Mouse (Mus musculus) hindbrain, embryonic 15.5 days (tissue): Measurements from ENCODE around the gene Adprhl1. TPM values are rescaled to one million over a fixed set of nuclear protein-coding genes. Genes with fewer than 3 reads are reported as not detected.

Experiments
- ATAC-seq: fragments of 200-750 bp; cut with Nextera tagmentation; 2 replicates; pipeline ENCODE4 v1.8.0; 2017; ENCODE audit warnings: low read depth, moderate number of reproducible peaks, moderate TSS enrichment; ENCODE audit not compliant: low FRiP score
- H3K27ac ChIP-seq: fragments of 300-500 bp; sonication (generic); replicated peaks from 2 replicates; pipeline ENCODE4 v1.5.1; 2015; ENCODE audit warnings: mild to moderate bottlenecking, inconsistent platforms
- H3K27me3 ChIP-seq: fragments of 300-500 bp; sonication (generic); 2 replicates; pipeline ENCODE4 v1.6.1; 2015; ENCODE audit warnings: control low read depth, inconsistent platforms
- H3K36me3 ChIP-seq: fragments of 300-500 bp; sonication (generic); 2 replicates; pipeline ENCODE4 v1.6.1; 2015; ENCODE audit warnings: control low read depth, inconsistent platforms
- H3K4me1 ChIP-seq: fragments of 300-500 bp; sonication (generic); replicated peaks from 2 replicates; pipeline ENCODE4 v1.6.1; 2015; ENCODE audit warnings: control low read depth, inconsistent platforms
- H3K4me2 ChIP-seq: fragments of 300-500 bp; sonication (generic); 2 replicates; pipeline ENCODE4 v1.6.1; 2015; ENCODE audit warnings: moderate library complexity, mild to moderate bottlenecking, inconsistent platforms
- H3K4me3 ChIP-seq: fragments of 300-500 bp; sonication (generic); 2 replicates; pipeline ENCODE4 v1.5.1; 2015; ENCODE audit warnings: mild to moderate bottlenecking, inconsistent platforms
- H3K9ac ChIP-seq: fragments of 300-500 bp; sonication (generic); 2 replicates; pipeline ENCODE4 v1.6.1; 2015; ENCODE audit warnings: inconsistent platforms
- H3K9me3 ChIP-seq: fragments of 300-500 bp; sonication (generic); 2 replicates; pipeline ENCODE4 v1.6.1; 2016; ENCODE audit warnings: control low read depth, inconsistent platforms
- WGBS: fragments of 180-500 bp; shearing (Covaris S2); methylation state at CpG from one replicate; pipeline ENCODE4 v1.1.7; 2015; 5-methylcytosine and 5-hydroxymethylcytosine counted together
- polyA plus RNA-seq: library from polyadenylated mRNA; unstranded; fragments of >200 nt; fragmentation: Nextera tagmentation; extraction: Ambion mirVana; gene quantifications from 2 replicates; pipeline ENCODE4 v1.2.1, GENCODE M21; 2015

Adprhl1 gene
- 0.14 and 0.17 TPM in 2 replicates for polyA plus RNA-seq

DNA sequence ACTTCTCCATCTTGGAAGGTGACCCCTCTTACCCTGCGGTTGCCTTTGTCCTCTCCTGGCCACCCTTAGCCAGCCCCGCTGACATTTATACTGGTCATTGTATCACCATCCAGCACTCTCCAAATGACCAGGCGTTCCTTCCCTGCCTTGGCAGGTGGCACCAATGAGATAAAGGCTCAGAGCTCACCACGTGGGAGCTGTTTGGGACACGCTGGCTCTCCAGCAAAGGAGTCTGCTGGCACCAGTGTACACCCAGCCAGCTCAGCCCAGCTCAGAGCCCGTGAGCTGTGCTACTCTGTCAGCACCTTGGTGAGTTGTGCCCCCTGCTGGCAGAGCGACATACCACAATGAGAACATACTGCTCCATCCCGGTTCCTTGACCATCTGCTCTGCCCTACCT lies at the start of gene Adprhl1:
Gene Adprhl1, minus strand, starts transcription at position 144 of the 400 bp plus-strand sequence.
- no peak within 1 kb of the TSS for H3K27ac ChIP-seq
- no peaks in the 10 kb centered on the region for H3K27me3 ChIP-seq
- peak; percentile 56; the same call in 1 of the 2 replicates for ATAC-seq
- no peak within 1 kb of the TSS for H3K4me3 ChIP-seq
- peaks cover 22% of the 10 kb centered on the region for H3K36me3 ChIP-seq
- 40% methylated on average over 8 of the region's 8 CpGs for WGBS
- no peaks in the 10 kb centered on the region for H3K4me1 ChIP-seq
- no peak within 1 kb of the TSS for H3K4me2 ChIP-seq
- H3K9ac ChIP-seq: no peak within 1 kb of the TSS
- no peaks in the 10 kb centered on the region for H3K9me3 ChIP-seq

DNA sequence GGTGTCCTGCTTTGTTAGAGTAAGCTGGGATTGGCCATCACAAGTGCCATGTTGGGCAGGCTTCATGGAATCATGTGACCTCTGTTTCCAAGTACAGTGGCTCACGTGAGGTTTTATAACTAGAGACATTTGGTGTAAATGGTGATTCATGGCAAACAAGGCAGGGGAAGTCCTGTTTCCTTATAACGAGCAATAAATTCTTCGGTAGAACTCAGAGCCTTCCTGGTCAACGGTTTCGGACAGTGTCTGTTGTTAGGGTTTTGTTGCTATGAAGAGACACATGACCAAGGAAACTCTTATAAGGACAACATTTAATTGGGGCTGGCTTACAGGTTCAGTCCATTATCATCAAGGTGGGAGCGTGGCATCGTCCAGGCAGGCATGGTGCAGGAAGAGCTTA lies 47.1 kb upstream of the Adprhl1 start:
- WGBS: 95% methylated on average over 7 of the region's 7 CpGs
- no peak for ATAC-seq

DNA sequence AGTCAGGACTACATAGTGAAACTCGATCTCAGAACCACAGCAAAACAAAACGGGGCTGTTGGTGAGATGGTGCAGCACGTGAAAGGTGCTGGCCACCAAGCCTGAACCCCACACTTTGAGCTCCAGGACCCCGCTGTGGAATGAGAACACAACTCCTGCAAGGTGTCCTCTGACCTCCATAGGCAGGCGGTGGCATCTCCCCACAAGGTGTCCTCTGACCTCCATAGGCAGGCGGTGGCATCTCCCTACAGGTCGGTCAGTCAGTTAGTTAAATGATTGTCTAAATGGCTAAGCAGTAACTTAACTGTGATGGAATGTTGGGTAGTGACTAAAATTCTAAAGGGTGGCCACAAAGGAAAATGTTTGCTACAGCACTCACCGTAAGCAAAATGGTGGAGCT lies 45.6 kb upstream of the Adprhl1 start:
- H3K36me3 ChIP-seq: peaks cover 80% of the 10 kb centered on the region
- H3K4me1 ChIP-seq: no peaks in the 10 kb centered on the region
- no peak for ATAC-seq
- no peak overlapping the region for H3K9ac ChIP-seq
- no peak overlapping the region for H3K27ac ChIP-seq
- H3K4me2 ChIP-seq: no peak overlapping the region
- 96% methylated on average over 8 of the region's 8 CpGs for WGBS
- no peaks in the 10 kb centered on the region for H3K27me3 ChIP-seq
- H3K9me3 ChIP-seq: no peaks in the 10 kb centered on the region
- no peak overlapping the region for H3K4me3 ChIP-seq

More for the DNA sequence above, 47.1 kb upstream of the Adprhl1 start:
- H3K36me3 ChIP-seq: peaks cover 83% of the 10 kb centered on the region
- H3K4me1 ChIP-seq: no peaks in the 10 kb centered on the region
- no peak overlapping the region for H3K9ac ChIP-seq
- H3K9me3 ChIP-seq: no peaks in the 10 kb centered on the region
- no peaks in the 10 kb centered on the region for H3K27me3 ChIP-seq
- no peak overlapping the region for H3K4me3 ChIP-seq
- no peak overlapping the region for H3K27ac ChIP-seq
- H3K4me2 ChIP-seq: no peak overlapping the region

DNA sequence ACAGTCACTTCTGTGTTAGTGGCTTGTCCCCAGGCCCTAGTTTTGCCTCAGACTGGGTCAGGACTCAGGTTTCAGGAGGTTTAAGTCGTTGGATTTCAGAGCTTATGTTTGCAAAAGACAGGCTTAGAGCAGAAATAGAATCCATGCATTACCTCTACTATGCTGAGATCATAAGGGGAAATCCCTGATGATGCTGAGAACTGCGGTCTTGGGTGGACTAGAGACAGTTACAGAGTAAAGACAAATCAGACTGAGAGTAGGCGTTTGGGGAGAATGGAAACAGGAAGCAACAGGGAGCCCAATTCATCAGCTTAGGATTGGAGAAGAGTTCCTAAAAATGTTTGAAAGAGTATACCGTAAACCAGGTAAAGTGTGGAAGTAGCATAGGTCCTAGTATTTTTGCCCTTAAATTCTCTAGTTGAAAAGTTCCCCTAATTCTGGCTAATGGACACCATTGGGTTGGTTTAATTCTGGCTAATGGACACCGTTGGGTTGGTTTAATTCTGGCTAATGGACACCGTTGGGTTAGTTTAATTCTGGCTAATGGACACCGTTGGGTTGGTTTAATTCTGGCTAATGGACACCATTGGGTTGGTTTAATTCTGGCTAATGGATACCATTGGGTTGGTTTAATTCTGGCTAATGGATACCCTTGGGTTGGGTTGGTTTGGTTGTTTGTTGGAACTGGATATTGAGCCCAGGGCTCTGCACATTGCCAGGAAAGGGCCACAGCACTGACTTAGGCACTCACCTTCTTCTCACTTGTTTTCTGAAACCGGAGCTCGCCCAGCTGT lies 39.9 kb upstream of the Adprhl1 start:
- peaks cover 51% of the 10 kb centered on the region for H3K36me3 ChIP-seq
- H3K9ac ChIP-seq: no peak overlapping the region
- no peak overlapping the region for H3K4me2 ChIP-seq
- H3K4me1 ChIP-seq: peaks cover 6% of the 10 kb centered on the region
- no peaks in the 10 kb centered on the region for H3K9me3 ChIP-seq
- no peak overlapping the region for H3K27ac ChIP-seq
- no peak for ATAC-seq
- H3K27me3 ChIP-seq: no peaks in the 10 kb centered on the region
- WGBS: 95% methylated on average over 9 of the region's 9 CpGs
- no peak overlapping the region for H3K4me3 ChIP-seq

DNA sequence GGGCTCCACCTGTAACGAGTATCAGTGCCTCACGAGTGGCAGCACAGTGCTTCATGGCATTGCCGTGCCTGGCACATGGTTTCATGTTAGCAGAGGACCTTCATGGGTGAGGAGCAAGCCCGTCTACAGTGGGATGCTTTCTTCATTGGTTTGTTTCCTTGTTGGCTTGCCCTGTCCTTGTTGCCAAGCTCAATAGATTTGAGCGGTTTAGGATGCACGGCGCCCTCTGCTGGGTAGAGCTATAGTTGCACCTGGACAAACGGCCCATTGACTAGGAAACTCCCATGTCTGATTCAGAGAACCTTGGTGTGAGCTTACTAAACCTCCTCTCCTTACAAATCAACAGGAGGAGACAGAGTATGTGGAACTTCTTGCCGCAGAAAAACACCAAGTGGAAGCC lies 38.4 kb upstream of the Adprhl1 start:
- Histone ChIP-seq H3K9ac (no peak overlapping the region), H3K4me2 (no peak overlapping the region), H3K9me3 (no peaks in the 10 kb centered on the region), H3K27ac (no peak overlapping the region), H3K27me3 (no peaks in the 10 kb centered on the region), H3K36me3 (peaks cover 46% of the 10 kb centered on the region), H3K4me3 (no peak overlapping the region), H3K4me1 (peaks cover 10% of the 10 kb centered on the region)
- no peak for ATAC-seq
- WGBS: 29% methylated on average over 9 of the region's 9 CpGs

DNA sequence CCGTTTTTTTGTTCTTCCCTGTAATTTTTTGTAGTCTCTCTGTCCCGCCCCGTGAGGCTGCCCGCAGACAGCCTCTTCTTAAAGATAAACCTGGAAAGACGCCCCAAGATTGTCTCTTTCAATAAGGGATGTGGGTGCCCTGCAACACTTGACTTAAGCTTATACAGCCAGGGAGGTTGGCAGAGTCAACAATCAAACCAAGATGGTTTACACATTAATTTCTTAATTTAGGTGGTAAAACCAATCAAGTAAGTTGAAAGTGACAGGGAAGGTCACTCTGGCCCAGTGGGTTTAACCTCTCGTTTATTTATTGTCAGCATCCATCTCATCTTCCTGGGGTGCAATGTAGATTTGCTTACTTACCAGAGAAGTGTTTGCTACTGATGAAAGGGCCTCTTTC lies 34.7 kb upstream of the Adprhl1 start:
- Histone ChIP-seq H3K4me1 (peaks cover 25% of the 10 kb centered on the region), H3K27me3 (no peaks in the 10 kb centered on the region), H3K9me3 (no peaks in the 10 kb centered on the region), H3K4me2 (peak overlapping the region; percentile 97), H3K9ac (peak overlapping the region; percentile 86), H3K4me3 (peak overlapping the region; percentile 96), H3K36me3 (peaks cover 14% of the 10 kb centered on the region), H3K27ac (peak overlapping the region; percentile 90; the same call in 1 of the 2 replicates)
- WGBS: 3% methylated on average over 6 of the region's 6 CpGs
- ATAC-seq: no peak

DNA sequence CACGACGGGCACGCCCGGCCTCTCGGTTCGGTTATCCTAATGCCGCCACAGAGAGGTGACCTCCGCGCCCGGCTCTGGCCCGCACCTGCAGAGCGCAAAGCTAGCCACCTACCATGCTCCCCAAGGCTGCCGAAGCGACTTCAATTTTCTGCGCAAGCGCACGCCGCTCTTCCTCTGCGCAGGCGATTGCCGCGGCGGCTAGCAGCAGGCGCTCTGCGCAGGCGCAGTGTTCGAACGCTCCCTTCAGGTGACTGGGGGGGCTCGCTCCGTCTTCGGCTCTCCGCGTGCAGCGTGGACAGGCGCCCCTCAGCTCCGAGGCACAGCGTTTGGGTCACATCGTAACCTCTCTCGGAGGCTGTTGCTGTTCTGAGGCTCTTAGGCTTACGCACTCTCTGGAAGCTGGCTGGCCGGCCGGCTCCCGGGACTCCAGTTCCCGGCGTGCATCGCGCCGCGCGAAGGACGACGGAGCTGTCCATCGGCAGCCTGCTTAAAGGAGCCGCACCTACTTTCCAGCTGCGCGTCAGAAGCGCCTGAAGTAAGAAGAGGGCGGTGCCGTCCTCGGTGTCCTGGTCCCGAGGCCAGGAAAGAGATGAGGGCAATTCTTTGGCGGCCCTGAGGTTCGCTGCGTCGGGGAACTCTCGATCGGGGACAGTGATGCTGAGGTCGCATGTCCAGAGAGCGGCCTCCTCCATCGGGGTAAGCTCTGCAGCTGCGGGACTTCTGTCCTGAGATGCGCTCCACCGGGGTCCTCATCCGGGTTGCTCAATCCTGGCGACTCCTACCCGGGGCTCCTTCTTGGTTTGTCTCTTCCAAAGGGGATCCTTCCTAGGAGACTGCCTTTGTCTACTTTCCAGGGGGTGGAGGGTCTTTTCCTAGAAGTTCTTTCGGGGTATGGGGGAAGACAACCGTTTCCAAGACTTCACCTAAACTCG lies 34.0 kb upstream of the Adprhl1 start, which contains the start of the genes Dcun1d2 and Tmco3:
Gene Dcun1d2, minus strand, starts transcription at position 440 of the 932 bp plus-strand sequence.
Gene Tmco3, plus strand, starts transcription at position 499 of the 932 bp plus-strand sequence.
- H3K9me3 ChIP-seq: no peaks in the 10 kb centered on the region
- peak within 1 kb of the TSS; percentile 90 for H3K27ac ChIP-seq
- H3K4me2 ChIP-seq: peak within 1 kb of the TSS; percentile 97
- peaks cover 25% of the 10 kb centered on the region for H3K4me1 ChIP-seq
- ATAC-seq: peak; percentile 94
- H3K27me3 ChIP-seq: no peaks in the 10 kb centered on the region
- peak within 1 kb of the TSS; percentile 86 for H3K9ac ChIP-seq
- peaks cover 9% of the 10 kb centered on the region for H3K36me3 ChIP-seq
- under 1% methylated on average over 79 of the region's 79 CpGs for WGBS
- peak within 1 kb of the TSS; percentile 96 for H3K4me3 ChIP-seq

DNA sequence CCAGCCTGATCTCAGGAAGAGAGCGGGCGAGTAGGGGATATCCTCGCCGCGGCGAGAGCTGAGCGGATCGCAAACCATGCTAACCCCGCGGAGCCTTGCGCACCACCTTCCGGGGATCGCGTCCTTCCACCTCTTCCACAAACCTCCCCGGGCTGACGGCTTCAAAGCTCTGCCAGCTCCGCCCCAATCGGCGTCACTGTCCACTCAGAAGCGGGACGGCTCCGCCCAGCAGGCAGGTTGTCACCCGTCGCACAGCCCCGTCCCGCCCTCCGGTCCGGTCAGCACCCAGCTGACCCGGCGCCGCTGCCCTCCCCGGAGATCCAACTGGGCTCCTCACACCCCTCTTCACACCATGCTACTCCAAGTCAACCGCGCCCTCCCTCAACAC lies 33.3 kb upstream of the Adprhl1 start:
- peak; percentile 75 for ATAC-seq
- Histone ChIP-seq H3K27ac (peak overlapping the region; percentile 90), H3K36me3 (peaks cover 3% of the 10 kb centered on the region), H3K4me1 (peaks cover 25% of the 10 kb centered on the region), H3K4me3 (peak overlapping the region; percentile 96), H3K4me2 (peak overlapping the region; percentile 97), H3K9me3 (no peaks in the 10 kb centered on the region), H3K27me3 (no peaks in the 10 kb centered on the region), H3K9ac (peak overlapping the region; percentile 86)
- under 1% methylated on average over 33 of the region's 34 CpGs for WGBS

DNA sequence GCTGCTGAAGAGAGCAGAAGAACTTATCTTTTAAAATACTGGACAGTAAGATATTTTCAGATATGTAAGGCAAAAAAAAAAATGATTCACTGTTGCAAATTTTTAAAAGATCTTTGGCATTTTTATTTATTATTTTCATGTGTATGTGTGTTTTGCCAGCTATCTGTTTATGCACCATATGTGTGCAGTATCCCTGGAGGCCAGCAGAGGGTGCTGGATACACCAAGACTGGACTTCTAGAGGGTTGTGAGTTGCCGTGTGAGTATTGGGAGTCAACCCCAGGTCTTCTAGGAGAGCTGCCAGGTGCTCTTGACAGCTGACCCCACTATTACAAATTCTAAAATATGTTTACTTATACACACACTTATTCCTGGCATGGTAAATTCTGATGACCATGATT lies 29.2 kb upstream of the Adprhl1 start:
- WGBS: 86% methylated on average over 1 of the region's 1 CpGs
- Histone ChIP-seq H3K9me3 (no peaks in the 10 kb centered on the region), H3K27ac (no peak overlapping the region), H3K27me3 (no peaks in the 10 kb centered on the region), H3K36me3 (no peaks in the 10 kb centered on the region; the same call in 1 of the 2 replicates), H3K9ac (no peak overlapping the region), H3K4me2 (no peak overlapping the region), H3K4me1 (peaks cover 14% of the 10 kb centered on the region), H3K4me3 (no peak overlapping the region)
- no peak for ATAC-seq

DNA sequence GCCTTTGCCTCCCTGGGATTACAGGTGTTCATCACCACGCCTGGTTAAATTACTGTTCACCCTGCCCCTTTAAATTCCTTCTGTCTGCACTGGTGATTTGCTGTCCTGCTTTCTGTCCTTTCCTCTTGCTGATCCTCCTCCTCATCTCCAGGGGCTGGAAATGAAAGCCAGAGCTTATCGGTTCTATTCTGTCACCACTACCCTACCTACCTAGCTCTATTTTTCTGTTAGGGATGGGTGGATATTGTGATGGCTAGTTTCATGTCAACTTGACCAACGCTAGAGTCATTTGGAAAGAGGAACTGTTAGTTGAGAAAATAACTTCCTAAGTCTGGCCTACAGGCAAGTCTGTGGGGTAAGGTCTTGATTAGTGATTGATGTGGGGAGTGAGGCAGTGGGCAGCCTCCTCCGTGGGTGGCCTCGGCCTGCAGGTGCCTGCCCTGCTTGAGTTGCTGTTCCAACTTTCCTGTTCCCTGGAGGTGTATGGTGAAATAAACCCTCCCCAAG lies 23.0 kb upstream of the Adprhl1 start:
- Histone ChIP-seq H3K27me3 (no peaks in the 10 kb centered on the region), H3K4me1 (no peaks in the 10 kb centered on the region), H3K27ac (no peak overlapping the region), H3K4me3 (no peak overlapping the region), H3K36me3 (peaks cover 10% of the 10 kb centered on the region), H3K4me2 (no peak overlapping the region), H3K9ac (no peak overlapping the region), H3K9me3 (no peaks in the 10 kb centered on the region)
- ATAC-seq: no peak
- 90% methylated on average over 5 of the region's 5 CpGs for WGBS

DNA sequence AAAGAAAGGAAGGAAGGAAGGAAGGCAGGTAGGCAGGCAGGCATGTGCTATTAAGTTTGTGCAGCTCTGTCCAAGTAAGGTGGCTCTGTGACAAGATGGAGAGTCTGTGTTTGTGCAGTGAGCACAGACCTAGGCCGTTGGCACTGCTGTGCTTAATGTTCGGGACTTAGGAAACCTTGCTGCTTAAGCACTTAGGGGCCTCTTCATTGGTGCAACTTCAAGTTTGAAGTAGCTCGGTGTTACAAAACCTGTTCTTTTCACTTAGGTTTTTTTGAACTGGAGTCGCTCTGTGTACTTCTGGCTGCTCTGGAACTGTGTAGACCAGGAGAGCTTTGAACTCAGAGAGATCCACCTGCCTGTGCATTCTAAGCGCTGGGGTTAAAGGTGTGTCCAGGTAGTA lies 18.9 kb upstream of the Adprhl1 start:
- no peak for ATAC-seq
- H3K36me3 ChIP-seq: peaks cover 31% of the 10 kb centered on the region
- 94% methylated on average over 5 of the region's 5 CpGs for WGBS

More for the DNA sequence above, 18.9 kb upstream of the Adprhl1 start:
- H3K27ac ChIP-seq: no peak overlapping the region
- no peak overlapping the region for H3K4me3 ChIP-seq
- no peaks in the 10 kb centered on the region for H3K9me3 ChIP-seq
- H3K9ac ChIP-seq: no peak overlapping the region
- H3K4me2 ChIP-seq: no peak overlapping the region
- H3K4me1 ChIP-seq: no peaks in the 10 kb centered on the region
- no peaks in the 10 kb centered on the region for H3K27me3 ChIP-seq
